Mouse (Mus musculus) cerebellum, adult 2 months (tissue): ENCODE results near the gene Fndc8. TPM values are rescaled to one million over a fixed set of nuclear protein-coding genes. Genes with fewer than 3 reads are reported as not detected.

Experiments
- DNase-seq, 2 experiments: peaks; one replicate each; pipeline ENCODE4 v3.0.0; 2021
- H3K27ac ChIP-seq: fragments of 200-500 bp; 2 replicates; pipeline ENCODE4 v1.5.1; 2012; ENCODE audit warnings: low read length, control low read depth, inconsistent platforms; ENCODE audit not compliant: insufficient read depth
- H3K27me3 ChIP-seq: fragments of 200-500 bp; 2 replicates; pipeline ENCODE4 v1.6.1; 2012; ENCODE audit warnings: inconsistent platforms, mild to moderate bottlenecking, low read length, moderate library complexity; ENCODE audit not compliant: control insufficient read depth, insufficient read depth
- H3K4me1 ChIP-seq: fragments of 200-500 bp; 2 replicates; pipeline ENCODE4 v1.6.1; 2011; ENCODE audit warnings: low read length; ENCODE audit not compliant: control insufficient read depth, insufficient read depth
- H3K4me3 ChIP-seq: fragments of 200-500 bp; replicated peaks from 2 replicates; pipeline ENCODE3; 2011; ENCODE audit warnings: mild to moderate bottlenecking, low read depth, low read length, control low read depth; ENCODE audit not compliant: insufficient read depth
- CTCF ChIP-seq: fragments of 200-500 bp; IDR thresholded peaks from 2 replicates; pipeline ENCODE4 v1.5.1; 2011; ENCODE audit warnings: low read depth, mild to moderate bottlenecking, control low read depth, low read length, moderate library complexity, borderline replicate concordance; ENCODE audit not compliant: insufficient read depth
- POLR2A ChIP-seq: fragments of 200-500 bp; IDR thresholded peaks from 2 replicates; pipeline ENCODE4 v1.6.1; 2011; ENCODE audit warnings: low read length, control low read depth, borderline replicate concordance; ENCODE audit not compliant: insufficient read depth
- WGBS: fragments of 180-500 bp; shearing (Covaris S2); methylation state at CpG from one replicate; pipeline ENCODE4 v1.1.7; 2018; 5-methylcytosine and 5-hydroxymethylcytosine counted together
- polyA plus RNA-seq: library from polyadenylated mRNA; depleted of rRNA; stranded (reverse); fragments of >200 nt; gene quantifications from 2 replicates; pipeline ENCODE4 v1.2.3, GENCODE M21; 2012

The Fndc8 gene
- polyA plus RNA-seq, 1 experiment = not detected

DNA sequence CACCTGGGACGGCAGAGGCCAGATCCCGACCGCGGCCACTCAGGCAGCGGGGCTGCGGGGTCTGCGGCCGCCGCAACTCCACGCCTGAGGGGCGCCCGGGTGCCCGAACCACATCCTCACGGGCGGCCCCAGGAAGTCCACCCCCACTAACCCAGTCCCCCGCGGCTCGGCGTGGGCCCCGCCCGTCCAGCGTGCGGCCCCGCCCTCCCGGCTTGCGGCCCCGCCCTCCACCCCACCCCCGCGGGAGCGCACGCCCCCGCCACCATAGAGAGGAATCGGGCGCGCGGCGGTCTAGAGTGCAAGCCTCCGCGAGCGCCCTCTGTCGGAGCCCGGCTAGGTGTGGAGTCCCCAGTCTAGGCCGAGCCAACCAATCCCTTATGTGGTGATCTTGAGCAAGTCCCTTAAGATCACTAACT lies 20.9 kb upstream of the Fndc8 start, which contains the start of gene Rffl:
Gene Rffl (minus strand): TSS at position 180 of the 416 bp plus-strand sequence.
- peak within 1 kb of the TSS; percentile 37; the same call in 1 of the 2 replicates for H3K27ac ChIP-seq
- TF ChIP-seq POLR2A = 0 out of 2 replicates have a peak, but pooled peaks have one; percentile 18
- TF ChIP-seq CTCF = peak; percentile 61; the same call in 1 of the 2 replicates

GRCm38 (mm10) chr11:82874924-82875323 lies 17.0 kb upstream of the Fndc8 start:
- DNase-seq = no peak
- Histone ChIP-seq H3K4me3 (no peak overlapping the region), H3K27me3 (no peaks in the 10 kb centered on the region), H3K27ac (no peak overlapping the region), H3K4me1 (no peaks in the 10 kb centered on the region)
- no peak for TF ChIP-seq POLR2A
- TF ChIP-seq CTCF = no peak
- WGBS = 75% methylated on average over 5 of the region's 5 CpGs

More for the DNA sequence above, 20.9 kb upstream of the Fndc8 start, which contains the start of gene Rffl:
- WGBS = 1% methylated on average over 37 of the region's 43 CpGs
- H3K27me3 ChIP-seq = no peaks in the 10 kb centered on the region
- peak; percentile 90 to 92 for DNase-seq
- peak within 1 kb of the TSS; percentile 64 for H3K4me3 ChIP-seq
- no peaks in the 10 kb centered on the region for H3K4me1 ChIP-seq

- no peak for TF ChIP-seq CTCF
- TF ChIP-seq POLR2A = no peak
- Histone ChIP-seq H3K4me1 (no peaks in the 10 kb centered on the region), H3K4me3 (no peak overlapping the region), H3K27me3 (no peaks in the 10 kb centered on the region), H3K27ac (no peak overlapping the region)
- no peak for DNase-seq
- WGBS = 95% methylated on average over 5 of the region's 5 CpGs
Observed at GRCm38 (mm10) chr11:82875631-82876030, 16.3 kb upstream of the Fndc8 start.

GRCm38 (mm10) chr11:82877726-82878344 lies 14.1 kb upstream of the Fndc8 start:
- no peaks in the 10 kb centered on the region for H3K4me1 ChIP-seq
- no peak overlapping the region for H3K27ac ChIP-seq
- WGBS = 92% methylated on average over 7 of the region's 7 CpGs
- TF ChIP-seq CTCF (no peak), POLR2A (no peak)
- DNase-seq = no peak
- no peaks in the 10 kb centered on the region for H3K27me3 ChIP-seq
- no peak overlapping the region for H3K4me3 ChIP-seq

DNA sequence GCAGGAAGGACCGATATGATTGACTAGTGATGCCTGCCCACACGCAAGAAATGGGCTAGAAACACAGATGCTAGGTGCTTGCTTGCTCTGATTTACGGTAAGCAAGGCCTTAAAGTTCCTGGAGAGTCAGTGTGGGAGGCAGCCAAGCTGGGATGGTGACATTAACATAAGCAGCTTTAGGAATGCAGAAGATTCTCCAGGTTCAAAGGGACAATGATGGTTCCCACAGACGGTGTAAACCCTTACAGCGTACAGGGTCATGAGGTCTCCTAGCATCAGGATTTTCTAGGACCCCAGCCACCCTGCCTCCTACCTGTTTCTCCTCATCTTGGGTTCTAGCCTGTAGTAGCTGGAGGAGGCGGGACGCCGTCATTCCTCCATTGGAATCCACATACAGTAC lies 8.7 kb upstream of the Fndc8 start:
- Histone ChIP-seq H3K4me1 (no peaks in the 10 kb centered on the region), H3K27me3 (no peaks in the 10 kb centered on the region), H3K4me3 (no peak overlapping the region), H3K27ac (no peak overlapping the region)
- WGBS = 81% methylated on average over 8 of the region's 8 CpGs
- no peak for TF ChIP-seq POLR2A
- DNase-seq = no peak

- Histone ChIP-seq H3K4me1 (peaks cover 4% of the 10 kb centered on the region; the same call in 1 of the 2 replicates), H3K4me3 (no peak overlapping the region), H3K27me3 (no peaks in the 10 kb centered on the region), H3K27ac (no peak overlapping the region)
- 90% methylated on average over 3 of the region's 3 CpGs for WGBS
- TF ChIP-seq CTCF (no peak), POLR2A (no peak)
- DNase-seq = no peak
Observed at GRCm38 (mm10) chr11:82886559-82886958, 5.4 kb upstream of the Fndc8 start.

- peaks cover 4% of the 10 kb centered on the region; the same call in 1 of the 2 replicates for H3K4me1 ChIP-seq
- H3K27me3 ChIP-seq = no peaks in the 10 kb centered on the region
- peak overlapping the region; percentile 15; the same call in 1 of the 2 replicates for H3K27ac ChIP-seq
- WGBS = 15% methylated on average over 10 of the region's 10 CpGs
- peak in 1 of 2 experiments; percentile 25 for DNase-seq
- peak overlapping the region; percentile 30 for H3K4me3 ChIP-seq
- TF ChIP-seq CTCF = no peak
- TF ChIP-seq POLR2A = no peak
Observed at GRCm38 (mm10) chr11:82888491-82888946, 3.4 kb upstream of the Fndc8 start.
